Comparison of ENCODE assay signal across 11 mouse cellular contexts in the genomic region with DNA sequence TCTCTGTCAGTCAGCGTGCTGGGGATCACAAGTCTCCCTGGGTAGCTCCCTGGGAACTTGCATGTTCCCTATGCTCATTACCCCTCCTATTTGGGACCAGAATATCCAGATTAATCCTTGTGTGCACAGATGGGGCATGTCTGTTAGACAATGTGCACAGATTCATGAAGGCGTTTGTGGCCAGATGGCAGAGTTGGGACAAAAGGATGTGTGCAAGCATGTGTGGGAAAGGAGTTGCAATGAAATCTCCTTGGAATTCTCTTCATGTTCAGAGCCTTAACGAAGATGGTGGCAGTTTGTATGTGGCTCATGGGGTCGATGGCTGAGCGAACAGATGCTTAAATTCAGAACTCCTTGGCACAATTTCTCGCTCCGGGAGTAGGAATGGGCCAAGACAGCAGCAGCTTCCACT.
DNase-seq lines count a peak whose midpoint lies in the region; ATAC-seq lines count a peak whose summit lies in the region.
"Had no signal": no experiment of that assay in that cellular context is flagged by ENCODE, and none has a peak within 500 bp of the region (broad histone marks: within the 10 kb centered on the region; RNA-seq: fewer than 3 reads in every experiment).

No protein-coding gene starts in this region.

- no peak overlapping the region for H3K4me3 ChIP-seq in forebrain, embryonic 16.5 days (replicated peaks; ENCODE audit: low read length)
- H3K4me3 ChIP-seq in midbrain, embryonic 13.5 days (replicated peaks): no peak overlapping the region
- H3K4me3 ChIP-seq: limb, embryonic 12.5 days had no signal

- DNase-seq in brain, adult 2 months (ENCODE audit: low read depth, low spot score): peak; percentile 83
- DNase-seq in layer of hippocampus, adult 8-10 months (ENCODE audit: low spot score in 2 of 2): peak; percentile 88 to 89
- DNase-seq in kidney, postnatal 25 days: no peak
- DNase-seq in yolk sac, embryonic 10.5 days (ENCODE audit: low spot score): no peak
- no peak for DNase-seq in gastrocnemius, postnatal 36 days
- DNase-seq in lung, postnatal 36 days: no peak
- DNase-seq: thymus, postnatal 4 days had no signal

- H3K4me1 ChIP-seq in forebrain, embryonic 16.5 days (replicated peaks; ENCODE audit: control insufficient read depth, insufficient read depth, low read length): 0 out of 2 replicates have a peak, but pooled peaks cover 5% of the 10 kb centered on the region
- H3K4me1 ChIP-seq in midbrain, embryonic 13.5 days (replicated peaks): 0 out of 2 replicates have a peak, but pooled peaks cover 4% of the 10 kb centered on the region
- H3K4me1 ChIP-seq: limb, embryonic 12.5 days had no signal

- ATAC-seq in forebrain, embryonic 16.5 days: peak; percentile 94
- ATAC-seq in midbrain, embryonic 13.5 days: peak; percentile 88

- no peak overlapping the region for H3K4me2 ChIP-seq in forebrain, embryonic 16.5 days (ENCODE audit: low read length)
- no peak overlapping the region for H3K4me2 ChIP-seq in midbrain, embryonic 13.5 days (replicated peaks)
- H3K4me2 ChIP-seq: limb, embryonic 12.5 days had no signal

- intact Hi-C loops in gastrocnemius, postnatal 36 days (cut with DNase I): no loop called here

- WGBS in forebrain, embryonic 16.5 days: 41% methylated on average over 7 of the region's 7 CpGs
- 65% methylated on average over 7 of the region's 7 CpGs for WGBS in midbrain, embryonic 13.5 days

- peak overlapping the region; percentile 44 for H3K27ac ChIP-seq in forebrain, embryonic 16.5 days (ENCODE audit: low read length)
- no peak overlapping the region for H3K27ac ChIP-seq in midbrain, embryonic 13.5 days
- H3K27ac ChIP-seq: limb, embryonic 12.5 days; macrophage had no signal

- no peak overlapping the region for H3K9ac ChIP-seq in forebrain, embryonic 16.5 days (replicated peaks; ENCODE audit: low read depth, low read length)
- no peak overlapping the region for H3K9ac ChIP-seq in midbrain, embryonic 13.5 days (replicated peaks)
- H3K9ac ChIP-seq: limb, embryonic 12.5 days had no signal

- H3K27me3 ChIP-seq in forebrain, embryonic 16.5 days (replicated peaks; ENCODE audit: control insufficient read depth, insufficient read depth, low read length): no peaks in the 10 kb centered on the region
- H3K27me3 ChIP-seq in midbrain, embryonic 13.5 days: no peaks in the 10 kb centered on the region
- H3K27me3 ChIP-seq: limb, embryonic 12.5 days had no signal

- no peaks in the 10 kb centered on the region for H3K36me3 ChIP-seq in forebrain, embryonic 16.5 days (ENCODE audit: control insufficient read depth, insufficient read depth)
- no peaks in the 10 kb centered on the region for H3K36me3 ChIP-seq in midbrain, embryonic 13.5 days
- H3K36me3 ChIP-seq: limb, embryonic 12.5 days had no signal

- H3K9me3 ChIP-seq in forebrain, embryonic 16.5 days (ENCODE audit: control insufficient read depth, low read length): no peaks in the 10 kb centered on the region
- H3K9me3 ChIP-seq in midbrain, embryonic 13.5 days: no peaks in the 10 kb centered on the region

Comparison
In these comparisons a context has a peak if more than half of its experiments do, and no peak if none do; other contexts are left out.
1. DNase-seq: peak in brain, adult 2 months (single experiment) and layer of hippocampus, adult 8-10 months (2 of 2); none in kidney, postnatal 25 days (0 of 2), yolk sac, embryonic 10.5 days (single experiment), gastrocnemius, postnatal 36 days (0 of 2) and lung, postnatal 36 days (single experiment).